Mouse (Mus musculus) heart, embryonic 15.5 days (tissue): ENCODE data around the gene Ablim1. TPM values are rescaled to one million over a fixed set of nuclear protein-coding genes. Genes with fewer than 3 reads are reported as not detected.

ENCODE experiments used
- ATAC-seq: fragments of 200-750 bp; cut with Nextera tagmentation; replicated peaks from 2 replicates; pipeline ENCODE4 v1.8.0; 2017; ENCODE audit warnings: low read depth, moderate TSS enrichment; ENCODE audit not compliant: insufficient number of reproducible peaks, insufficient read depth, low FRiP score
- H3K27ac ChIP-seq: fragments of 300-500 bp; sonication (generic); 2 replicates; pipeline ENCODE4 v1.5.1; 2015; ENCODE audit warnings: mild to moderate bottlenecking, inconsistent platforms
- H3K27me3 ChIP-seq: fragments of 300-500 bp; sonication (generic); 2 replicates; pipeline ENCODE4 v1.6.1; 2015; ENCODE audit warnings: inconsistent platforms
- H3K36me3 ChIP-seq: fragments of 300-500 bp; sonication (generic); 2 replicates; pipeline ENCODE4 v1.6.1; 2015; ENCODE audit warnings: mild to moderate bottlenecking, inconsistent platforms
- H3K4me1 ChIP-seq: fragments of 300-500 bp; sonication (generic); replicated peaks from 2 replicates; pipeline ENCODE4 v1.6.1; 2015; ENCODE audit warnings: inconsistent platforms
- H3K4me2 ChIP-seq: fragments of 300-500 bp; sonication (generic); 2 replicates; pipeline ENCODE4 v1.6.1; 2015; ENCODE audit warnings: inconsistent platforms, mild to moderate bottlenecking, moderate library complexity
- H3K4me3 ChIP-seq: fragments of 300-500 bp; sonication (generic); 2 replicates; pipeline ENCODE4 v1.5.1; 2015; ENCODE audit warnings: mild to moderate bottlenecking, inconsistent platforms
- H3K9ac ChIP-seq: fragments of 300-500 bp; sonication (generic); 2 replicates; pipeline ENCODE4 v1.6.1; 2015; ENCODE audit warnings: mild to moderate bottlenecking, inconsistent platforms
- H3K9me3 ChIP-seq: fragments of 300-500 bp; sonication (generic); replicated peaks from 2 replicates; pipeline ENCODE4 v1.6.1; 2016; ENCODE audit warnings: inconsistent platforms
- WGBS: fragments of 180-500 bp; shearing (Covaris S2); methylation state at CpG from one replicate; pipeline ENCODE4 v1.1.7; 2015; ENCODE audit warnings: mixed read lengths; 5-methylcytosine and 5-hydroxymethylcytosine counted together
- polyA plus RNA-seq: library from polyadenylated mRNA; unstranded; fragments of >200 nt; fragmentation: Nextera tagmentation; extraction: Ambion mirVana; gene quantifications from 2 replicates; pipeline ENCODE4 v1.2.1, GENCODE M21; 2015

The Ablim1 gene
- polyA plus RNA-seq, 1 experiment from 2014 or later = 56.2 TPM

DNA sequence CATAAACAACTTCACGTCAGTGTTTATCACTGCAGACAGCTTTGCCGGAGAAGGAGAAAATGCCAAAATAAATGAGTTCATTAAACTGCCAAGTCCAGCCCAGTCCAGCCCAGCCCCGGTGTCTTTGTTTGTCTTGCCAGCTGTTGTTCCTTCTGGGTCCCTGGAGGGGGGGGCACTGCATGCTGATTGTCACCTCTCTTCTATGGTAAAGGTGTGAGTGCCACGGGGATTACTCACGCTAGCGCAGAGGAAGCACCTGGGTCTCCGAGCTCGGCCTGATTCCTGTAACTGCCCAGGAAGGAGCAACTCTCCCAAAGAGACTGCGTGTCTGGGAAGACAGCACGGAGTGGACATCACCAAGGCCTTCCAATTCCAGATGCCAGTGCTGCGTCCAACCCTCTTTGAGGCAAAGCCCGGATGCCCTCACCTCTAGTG is 12.7 kb downstream of the Ablim1 start:
- Histone ChIP-seq H3K4me1 (peaks cover 13% of the 10 kb centered on the region), H3K4me3 (no peak overlapping the region), H3K9ac (no peak overlapping the region), H3K27ac (0 out of 2 replicates have a peak overlapping the region, but pooled peaks have one; percentile 1), H3K27me3 (no peaks in the 10 kb centered on the region), H3K36me3 (no peaks in the 10 kb centered on the region), H3K4me2 (no peak overlapping the region), H3K9me3 (no peaks in the 10 kb centered on the region)
- ATAC-seq = 0 out of 2 replicates have a peak, but pooled peaks have one; percentile 36
- WGBS = 63% methylated on average over 12 of the region's 12 CpGs

DNA sequence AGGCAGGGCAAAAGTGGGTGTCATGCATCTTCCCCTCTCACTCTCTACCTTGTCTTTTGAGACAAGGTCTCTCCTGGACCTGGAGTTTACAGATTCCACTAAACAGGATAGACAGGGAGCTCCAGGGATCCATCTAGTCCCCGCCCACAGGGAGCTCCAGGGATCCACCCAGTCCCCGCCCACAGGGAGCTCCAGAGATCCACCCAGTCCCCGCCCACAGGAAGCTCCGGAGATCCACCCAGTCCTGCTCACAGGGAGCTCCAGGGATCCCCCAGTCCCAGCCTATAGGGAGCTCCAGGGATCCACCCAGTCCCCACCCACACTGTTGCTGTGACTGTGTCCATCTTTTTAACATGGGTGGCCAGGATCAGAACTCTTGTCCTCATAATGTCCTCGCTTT is 16.7 kb downstream of the Ablim1 start:
- H3K9ac ChIP-seq = no peak overlapping the region
- H3K27ac ChIP-seq = no peak overlapping the region
- H3K4me3 ChIP-seq = no peak overlapping the region
- 71% methylated on average over 5 of the region's 5 CpGs for WGBS
- H3K4me1 ChIP-seq = peaks cover 11% of the 10 kb centered on the region
- no peaks in the 10 kb centered on the region for H3K9me3 ChIP-seq
- H3K4me2 ChIP-seq = no peak overlapping the region
- ATAC-seq = no peak
- H3K36me3 ChIP-seq = no peaks in the 10 kb centered on the region
- H3K27me3 ChIP-seq = no peaks in the 10 kb centered on the region

DNA sequence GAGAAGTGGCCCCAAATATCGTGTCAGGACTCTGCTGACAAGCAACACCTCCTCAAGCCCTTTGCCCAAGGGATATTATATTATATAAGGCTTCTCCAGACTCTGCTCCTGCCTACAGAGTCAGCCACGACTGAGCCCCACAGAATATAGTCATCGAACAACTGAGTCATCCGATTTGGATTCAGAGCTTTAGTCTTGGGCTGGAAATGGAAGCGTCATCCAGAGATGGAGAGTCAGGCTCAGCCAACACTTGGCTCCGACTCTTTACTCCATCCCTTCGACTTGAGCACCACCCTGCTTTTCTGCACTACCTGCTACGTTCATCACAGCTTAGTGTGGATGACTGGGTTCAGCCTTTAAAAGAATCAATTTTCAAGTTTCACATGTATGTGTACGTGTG is 17.3 kb downstream of the Ablim1 start:
- no peaks in the 10 kb centered on the region for H3K27me3 ChIP-seq
- 90% methylated on average over 9 of the region's 9 CpGs for WGBS
- no peak overlapping the region for H3K4me2 ChIP-seq
- H3K4me1 ChIP-seq = peaks cover 11% of the 10 kb centered on the region
- H3K9ac ChIP-seq = no peak overlapping the region
- no peak for ATAC-seq
- no peaks in the 10 kb centered on the region for H3K36me3 ChIP-seq
- H3K27ac ChIP-seq = no peak overlapping the region
- no peaks in the 10 kb centered on the region for H3K9me3 ChIP-seq
- no peak overlapping the region for H3K4me3 ChIP-seq

DNA sequence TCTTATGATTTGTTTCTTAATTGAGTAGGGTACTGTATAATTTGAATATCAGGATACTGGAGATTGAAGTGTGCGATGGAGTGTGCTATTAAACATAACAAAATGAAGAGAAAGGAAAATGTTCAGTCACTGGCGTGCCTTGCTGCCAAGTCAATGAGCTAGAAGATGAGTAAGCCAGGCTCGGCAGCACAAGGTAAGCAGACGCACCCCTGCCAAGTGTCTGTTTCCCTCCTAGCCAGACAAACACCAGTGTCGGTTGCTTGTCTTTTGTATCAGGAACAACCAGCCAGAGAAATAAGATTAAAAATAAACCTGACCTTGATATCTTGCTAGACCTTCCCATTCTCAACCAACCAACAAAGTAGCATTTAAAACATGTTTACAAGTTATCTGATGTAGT is 18.2 kb downstream of the Ablim1 start:
- Histone ChIP-seq H3K9ac (no peak overlapping the region), H3K9me3 (no peaks in the 10 kb centered on the region), H3K36me3 (no peaks in the 10 kb centered on the region), H3K4me1 (peaks cover 11% of the 10 kb centered on the region), H3K27ac (no peak overlapping the region), H3K27me3 (no peaks in the 10 kb centered on the region), H3K4me3 (no peak overlapping the region), H3K4me2 (no peak overlapping the region)
- no peak for ATAC-seq
- 59% methylated on average over 5 of the region's 5 CpGs for WGBS

DNA sequence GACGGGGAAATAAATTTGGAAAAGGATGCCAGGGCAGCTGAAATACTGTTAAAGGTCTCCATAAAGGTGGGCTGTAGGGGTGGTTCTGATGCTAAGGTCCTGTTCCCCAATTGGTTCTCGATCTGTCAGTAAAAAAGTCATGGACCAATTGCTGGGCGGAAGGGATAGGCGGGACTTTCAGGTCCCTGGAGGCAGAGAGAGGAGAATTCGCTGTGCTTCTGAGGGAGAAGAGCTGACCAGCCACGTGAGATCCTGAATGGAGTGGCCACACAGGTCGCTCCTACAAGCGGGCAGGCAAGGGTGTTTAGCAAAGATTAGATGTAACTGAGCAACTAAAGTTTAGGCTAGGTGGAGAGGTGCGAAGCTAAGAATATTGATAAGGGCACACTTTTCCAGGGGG is 19.2 kb downstream of the Ablim1 start:
- ATAC-seq = no peak
- H3K36me3 ChIP-seq = no peaks in the 10 kb centered on the region
- no peaks in the 10 kb centered on the region for H3K9me3 ChIP-seq
- WGBS = 51% methylated on average over 9 of the region's 9 CpGs
- no peak overlapping the region for H3K27ac ChIP-seq
- H3K4me3 ChIP-seq = no peak overlapping the region
- no peak overlapping the region for H3K9ac ChIP-seq
- no peaks in the 10 kb centered on the region for H3K27me3 ChIP-seq
- no peak overlapping the region for H3K4me2 ChIP-seq
- H3K4me1 ChIP-seq = peaks cover 11% of the 10 kb centered on the region

DNA sequence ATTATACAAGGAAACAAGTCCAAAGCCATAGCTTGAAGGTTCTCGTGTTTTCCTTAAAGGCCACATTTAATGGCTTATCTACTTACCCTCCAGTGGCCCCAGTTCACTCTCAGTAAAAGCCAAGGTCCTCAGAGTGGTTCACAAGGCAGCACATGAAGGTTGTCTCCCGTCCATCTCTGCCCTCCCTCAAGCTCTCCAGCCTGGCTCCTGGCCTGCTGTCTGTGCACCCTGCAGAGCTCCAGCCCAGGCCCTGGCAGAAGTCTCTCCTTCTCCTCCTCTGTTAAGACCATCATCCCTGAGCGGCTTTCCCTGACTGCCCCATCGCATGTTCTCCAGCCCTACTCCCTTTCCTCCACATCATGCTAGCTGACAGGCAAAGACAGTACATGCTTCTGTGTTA is 20.4 kb downstream of the Ablim1 start:
- Histone ChIP-seq H3K9me3 (no peaks in the 10 kb centered on the region), H3K27me3 (no peaks in the 10 kb centered on the region), H3K4me3 (no peak overlapping the region), H3K4me2 (no peak overlapping the region), H3K27ac (peak overlapping the region; percentile 29), H3K36me3 (no peaks in the 10 kb centered on the region), H3K9ac (no peak overlapping the region), H3K4me1 (peaks cover 18% of the 10 kb centered on the region)
- 72% methylated on average over 4 of the region's 4 CpGs for WGBS
- no peak for ATAC-seq

DNA sequence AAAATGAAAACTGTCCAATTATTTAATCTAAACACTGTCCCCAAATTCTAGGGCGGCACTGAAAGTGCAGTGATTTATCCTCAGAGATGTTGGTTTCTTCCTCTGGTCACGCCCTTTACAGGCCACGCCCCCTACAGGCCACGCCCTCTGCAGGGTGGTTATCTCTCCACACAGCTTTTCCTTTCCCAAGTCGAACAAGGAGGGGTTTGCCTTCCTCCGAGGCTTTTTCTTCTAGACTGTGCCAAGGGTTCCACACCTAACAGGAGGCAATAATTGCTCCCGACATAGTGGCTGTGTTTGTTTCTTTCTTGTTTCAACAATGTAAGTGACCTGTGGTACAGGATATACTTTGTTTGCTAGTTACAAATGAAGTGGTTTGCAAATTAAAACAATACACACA is 21.0 kb downstream of the Ablim1 start:
- no peak overlapping the region for H3K4me3 ChIP-seq
- no peaks in the 10 kb centered on the region for H3K27me3 ChIP-seq
- H3K9ac ChIP-seq = no peak overlapping the region
- H3K9me3 ChIP-seq = no peaks in the 10 kb centered on the region
- H3K27ac ChIP-seq = peak overlapping the region; percentile 29; the same call in 1 of the 2 replicates
- ATAC-seq = peak; percentile 55; the same call in 1 of the 2 replicates
- peaks cover 23% of the 10 kb centered on the region for H3K4me1 ChIP-seq
- no peaks in the 10 kb centered on the region for H3K36me3 ChIP-seq
- WGBS = 33% methylated on average over 7 of the region's 7 CpGs
- H3K4me2 ChIP-seq = no peak overlapping the region

DNA sequence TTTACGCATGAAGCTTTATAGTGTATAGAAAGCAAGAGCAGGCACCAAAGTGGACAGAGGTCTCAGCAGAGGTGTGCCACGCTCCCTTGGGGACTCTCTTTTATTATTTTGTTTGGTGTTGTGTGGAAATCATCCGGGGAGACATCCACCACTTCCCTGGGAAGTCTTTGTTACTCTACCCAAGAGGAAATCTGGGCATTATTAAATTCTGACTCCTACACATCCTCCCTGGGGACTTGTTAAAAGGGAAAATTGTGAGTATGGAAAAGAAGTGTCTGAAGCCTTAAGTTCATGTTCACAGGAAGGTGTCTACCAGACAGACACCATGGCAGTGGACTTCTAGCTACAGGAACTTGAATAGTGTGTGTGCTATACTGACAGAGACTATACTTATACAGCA is 31.4 kb downstream of the Ablim1 start:
- ATAC-seq = no peak
- 57% methylated on average over 3 of the region's 3 CpGs for WGBS
- Histone ChIP-seq H3K4me2 (no peak overlapping the region), H3K27me3 (no peaks in the 10 kb centered on the region), H3K9me3 (no peaks in the 10 kb centered on the region), H3K9ac (no peak overlapping the region), H3K27ac (peak overlapping the region; percentile 48), H3K4me3 (no peak overlapping the region), H3K36me3 (no peaks in the 10 kb centered on the region), H3K4me1 (peaks cover 10% of the 10 kb centered on the region)

DNA sequence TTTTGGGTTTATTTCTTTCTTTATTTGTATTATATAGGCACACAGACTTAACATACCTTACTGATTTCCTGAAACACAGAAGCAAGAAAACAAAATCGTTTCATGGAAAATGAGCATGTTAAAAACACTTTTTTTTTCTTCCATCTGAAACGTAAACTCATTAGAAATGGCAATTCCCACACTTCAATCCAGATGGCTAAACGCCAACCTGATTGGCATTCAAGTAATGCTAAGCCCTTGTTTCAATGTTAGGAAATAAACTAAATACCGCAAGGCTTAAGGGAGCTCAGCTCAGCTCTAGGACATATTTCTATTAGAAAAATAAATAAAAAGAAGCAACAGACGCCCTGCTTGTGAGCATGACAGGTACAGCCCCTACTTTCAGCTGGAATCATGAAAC is 32.1 kb downstream of the Ablim1 start:
- WGBS = 72% methylated on average over 5 of the region's 5 CpGs
- Histone ChIP-seq H3K4me1 (0 out of 2 replicates have a peak, but pooled peaks cover 10% of the 10 kb centered on the region), H3K4me2 (no peak overlapping the region), H3K9ac (no peak overlapping the region), H3K9me3 (no peaks in the 10 kb centered on the region), H3K36me3 (no peaks in the 10 kb centered on the region), H3K27me3 (no peaks in the 10 kb centered on the region), H3K4me3 (no peak overlapping the region), H3K27ac (peak overlapping the region; percentile 48; the same call in 1 of the 2 replicates)
- ATAC-seq = no peak

DNA sequence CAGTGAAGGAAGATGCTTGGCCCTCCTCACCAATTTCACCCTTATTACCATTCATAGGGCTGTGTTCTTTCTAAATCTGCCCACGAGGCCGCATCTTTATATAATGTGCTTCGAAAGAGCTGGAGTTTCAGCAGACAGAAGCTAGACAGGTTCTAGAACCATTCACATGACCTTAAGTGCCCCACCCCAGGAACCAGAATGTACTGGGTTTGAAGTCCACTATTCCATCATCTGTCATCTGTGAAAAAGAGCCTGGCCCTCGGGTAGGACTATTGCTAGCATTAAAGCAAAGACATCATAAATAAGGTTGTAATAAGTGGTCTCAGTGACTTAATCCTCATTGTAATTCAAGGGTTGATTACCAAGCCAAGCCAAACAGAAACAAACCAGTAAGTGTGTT is 35.1 kb downstream of the Ablim1 start:
- H3K4me1 ChIP-seq = peaks cover 20% of the 10 kb centered on the region
- H3K36me3 ChIP-seq = no peaks in the 10 kb centered on the region
- 90% methylated on average over 4 of the region's 4 CpGs for WGBS
- ATAC-seq = no peak
- no peak overlapping the region for H3K27ac ChIP-seq
- no peak overlapping the region for H3K9ac ChIP-seq
- H3K27me3 ChIP-seq = no peaks in the 10 kb centered on the region
- H3K9me3 ChIP-seq = no peaks in the 10 kb centered on the region
- H3K4me2 ChIP-seq = no peak overlapping the region
- no peak overlapping the region for H3K4me3 ChIP-seq

DNA sequence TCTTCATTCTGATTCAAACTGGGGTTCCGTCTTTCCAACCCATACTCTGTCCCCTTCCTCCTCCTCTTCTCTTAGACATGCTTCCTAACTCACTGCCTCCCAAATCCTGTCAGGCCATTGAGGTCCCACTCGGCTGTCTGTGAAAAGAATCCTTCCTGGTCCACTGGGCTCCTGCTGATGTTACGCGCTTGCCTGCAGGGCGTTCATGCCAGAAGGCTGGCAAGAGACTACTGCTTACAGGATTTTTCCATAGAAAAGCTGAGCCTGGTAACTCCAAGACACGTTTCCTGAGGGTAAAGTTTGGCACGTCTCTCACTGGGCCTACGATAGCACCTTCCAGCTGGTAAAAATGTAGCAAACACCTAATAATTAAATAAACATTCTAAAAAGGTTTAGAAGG is 36.5 kb downstream of the Ablim1 start:
- WGBS = 86% methylated on average over 8 of the region's 8 CpGs
- Histone ChIP-seq H3K9ac (no peak overlapping the region), H3K27ac (no peak overlapping the region), H3K9me3 (no peaks in the 10 kb centered on the region), H3K4me1 (peaks cover 27% of the 10 kb centered on the region), H3K27me3 (no peaks in the 10 kb centered on the region), H3K36me3 (no peaks in the 10 kb centered on the region), H3K4me3 (no peak overlapping the region), H3K4me2 (no peak overlapping the region)
- no peak for ATAC-seq

DNA sequence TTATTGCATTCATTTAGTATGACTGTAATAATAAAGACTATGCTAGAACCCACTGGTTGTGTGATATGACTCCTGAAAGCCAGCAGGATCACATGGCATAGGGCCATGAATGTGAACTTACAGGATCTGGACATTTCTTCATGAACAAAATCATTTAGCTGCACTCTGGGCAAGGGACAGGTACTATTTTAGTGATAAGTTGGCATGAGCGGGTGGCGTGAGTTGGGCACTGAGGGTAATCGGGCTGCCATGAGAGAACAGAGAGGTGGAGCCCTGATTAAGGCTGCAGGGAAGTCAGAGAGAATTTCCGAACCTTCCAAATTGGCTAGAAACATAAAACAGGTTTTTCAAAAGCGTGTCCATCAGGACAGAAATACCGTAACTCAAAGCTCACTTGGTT is 37.7 kb downstream of the Ablim1 start:
- no peak for ATAC-seq

More for the DNA sequence above, 37.7 kb downstream of the Ablim1 start:
- H3K4me1 ChIP-seq = peaks cover 35% of the 10 kb centered on the region
- H3K4me2 ChIP-seq = no peak overlapping the region
- no peak overlapping the region for H3K27ac ChIP-seq
- H3K36me3 ChIP-seq = no peaks in the 10 kb centered on the region
- H3K9me3 ChIP-seq = no peaks in the 10 kb centered on the region
- no peak overlapping the region for H3K9ac ChIP-seq
- no peak overlapping the region for H3K4me3 ChIP-seq
- WGBS = 87% methylated on average over 6 of the region's 6 CpGs
- H3K27me3 ChIP-seq = no peaks in the 10 kb centered on the region
